Mouse (Mus musculus) fibroblast of lung, adult 2 months (primary cell): ENCODE measurements around the gene Ptprm.
A peak's percentile ranks its signal among the peaks of the same experiment; 100 is the strongest.

ENCODE experiments used
- DNase-seq: peaks from one replicate; pipeline ENCODE4 v3.0.0-alpha.2; 2011; ENCODE audit warnings: low read depth

Ptprm gene

GRCm38 (mm10) chr17:66769365-66770363 is 584.6 kb downstream of the Ptprm start:
- no peak for DNase-seq

GRCm38 (mm10) chr17:66768689-66769275 is 585.5 kb downstream of the Ptprm start:
- no peak for DNase-seq

GRCm38 (mm10) chr17:66766166-66766565 is 588.1 kb downstream of the Ptprm start:
- no peak for DNase-seq

GRCm38 (mm10) chr17:66764435-66764834 is 589.8 kb downstream of the Ptprm start:
- no peak for DNase-seq

- no peak for DNase-seq
Observed at GRCm38 (mm10) chr17:66762716-66763115, 591.5 kb downstream of the Ptprm start.

- DNase-seq = no peak
Observed at GRCm38 (mm10) chr17:66761326-66762296, 592.6 kb downstream of the Ptprm start.

- no peak for DNase-seq
Observed at GRCm38 (mm10) chr17:66757025-66757511, 597.2 kb downstream of the Ptprm start.

GRCm38 (mm10) chr17:66756500-66756899 is 597.8 kb downstream of the Ptprm start:
- DNase-seq = no peak

- peak; percentile 21 for DNase-seq
Observed at GRCm38 (mm10) chr17:66755191-66755654, 599.0 kb downstream of the Ptprm start.

- no peak for DNase-seq
Observed at GRCm38 (mm10) chr17:66754208-66754865, 599.9 kb downstream of the Ptprm start.

- DNase-seq = no peak
Observed at GRCm38 (mm10) chr17:66751746-66752145, 602.5 kb downstream of the Ptprm start.

- peak; percentile 36 for DNase-seq
Observed at GRCm38 (mm10) chr17:66750481-66751206, 603.6 kb downstream of the Ptprm start.

GRCm38 (mm10) chr17:66749976-66750375 is 604.3 kb downstream of the Ptprm start:
- DNase-seq = no peak

- no peak for DNase-seq
Observed at GRCm38 (mm10) chr17:66746506-66746905, 607.8 kb downstream of the Ptprm start.

GRCm38 (mm10) chr17:66743321-66743720 is 610.9 kb downstream of the Ptprm start:
- no peak for DNase-seq

GRCm38 (mm10) chr17:66738779-66739345 is 615.4 kb downstream of the Ptprm start:
- DNase-seq = peak; percentile 20

- DNase-seq = peak; percentile 39
Observed at GRCm38 (mm10) chr17:66738331-66738730, 615.9 kb downstream of the Ptprm start.

GRCm38 (mm10) chr17:66736450-66736849 is 617.8 kb downstream of the Ptprm start:
- DNase-seq = no peak

- DNase-seq = no peak
Observed at GRCm38 (mm10) chr17:66733541-66733940, 620.7 kb downstream of the Ptprm start.

- DNase-seq = no peak
Observed at GRCm38 (mm10) chr17:66729979-66730378, 624.3 kb downstream of the Ptprm start.
